Mouse (Mus musculus): ENCODE results near the gene Inpp4a.

- TF ChIP-seq TAL1 (conservative IDR thresholded peaks at IDR 0.05; ENCODE audit: low read depth, low read length) = no peak
- no peak for TF ChIP-seq CTCF (IDR thresholded peaks at IDR 0.05; ENCODE audit: low read depth, low read length)
- TF ChIP-seq GATA1 (IDR thresholded peaks at IDR 0.05; ENCODE audit: borderline replicate concordance, low read length) = no peak
- TF ChIP-seq POLR2AphosphoS5 (IDR thresholded peaks at IDR 0.05; ENCODE audit: insufficient replicate concordance, low read depth, low read length) = no peak
- no peak for TF ChIP-seq GATA2 (IDR thresholded peaks at IDR 0.05; ENCODE audit: borderline replicate concordance, low read depth, low read length)
Measured at GRCm38 (mm10) chr1:37376177-37376576, 76.5 kb downstream of the Inpp4a start.
